Mouse (Mus musculus): ENCODE results near the gene Tanc1.

DNA sequence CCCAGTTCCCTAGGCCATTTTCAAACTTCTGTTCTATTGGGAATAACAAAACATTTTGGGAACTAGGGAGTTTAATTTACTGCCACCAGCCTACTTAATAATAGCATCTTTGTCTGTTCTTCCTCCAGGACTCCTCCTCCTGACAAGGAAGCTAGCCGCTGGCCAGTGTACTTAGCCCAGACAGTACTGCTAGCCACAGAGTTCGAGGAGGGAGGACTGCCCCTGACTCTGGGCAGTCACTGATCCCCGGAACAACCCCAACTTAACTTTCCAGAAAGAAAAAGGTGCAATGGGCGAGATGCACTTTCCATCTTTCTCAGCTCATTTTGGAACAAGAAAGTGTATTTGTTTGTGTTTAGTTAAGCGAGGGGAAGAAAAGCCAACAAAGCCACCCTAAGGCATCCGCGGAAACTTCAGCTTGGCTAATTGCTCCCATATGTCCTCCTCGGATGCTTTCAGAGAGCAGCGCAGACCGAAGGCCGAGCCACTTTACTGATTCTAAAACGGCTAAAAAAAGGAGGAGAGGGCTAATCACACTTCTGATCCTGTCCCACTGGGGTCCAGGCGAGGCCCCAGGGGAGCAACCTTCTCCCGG lies 529 bp upstream of the Tanc1 start:
- TF ChIP-seq EP300 (IDR thresholded peaks at IDR 0.05; ENCODE audit: insufficient read depth, low read depth, low read length): no peak
- no peak for TF ChIP-seq CTCF (IDR thresholded peaks at IDR 0.05)
